Mouse (Mus musculus) neutrophil, adult 59 days (primary cell): ENCODE measurements around the gene Hmgcs1. TPM values are rescaled to one million over a fixed set of nuclear protein-coding genes. Genes with fewer than 3 reads are reported as not detected.

Source experiments
- total RNA-seq, 2 experiments: library from RNA; stranded (reverse); gene quantifications; 1 replicate in 1 of 2; 2 replicates in 1 of 2; pipeline ENCODE4 v1.2.4; 2023

The Hmgcs1 gene
- total RNA-seq, result 10 to 100 TPM; 18.8 to 21.2 TPM

GRCm38 (mm10) chr13:119690039-119690728 lies at the start of gene Hmgcs1:
Gene Hmgcs1, plus strand, starts transcription at chr13:119690379.

GRCm38 (mm10) chr13:119755681-119756471 lies 65.7 kb downstream of the Hmgcs1 start, which contains the start of gene Nim1k:
Gene Nim1k, minus strand, starts transcription at chr13:119755882.

Other genes with a start within 250 kb of the Hmgcs1 start
- gene 4833420G17Rik, start 227.6 kb upstream of the Hmgcs1 start, total RNA-seq, result 10 to 100 TPM; 29.0 to 41.7 TPM
- under 1 TPM; 0.89 to 0.95 TPM for gene Tmem267, start 202.3 kb upstream of the Hmgcs1 start, total RNA-seq
- gene 3110070M22Rik, start 202.0 kb upstream of the Hmgcs1 start, total RNA-seq, result under 1 TPM in 1 of 2 experiments, not detected in 1; 0.33 TPM
- gene Ccl28, start 66.6 kb upstream of the Hmgcs1 start, total RNA-seq, result not detected
- under 1 TPM; 0.42 to 0.75 TPM for gene Nim1k, start 65.5 kb downstream of the Hmgcs1 start, total RNA-seq
- 10 to 100 TPM; 43.0 to 47.8 TPM for gene Zfp131, start 100.5 kb downstream of the Hmgcs1 start, total RNA-seq
- gene AF067063, start 139.8 kb downstream of the Hmgcs1 start, total RNA-seq, result not detected
- not detected for gene D13Ertd608e, start 145.6 kb downstream of the Hmgcs1 start, total RNA-seq
- gene Tcstv1, start 204.4 kb downstream of the Hmgcs1 start, total RNA-seq, result not detected
- not detected for gene Gm21761, start 238.9 kb downstream of the Hmgcs1 start, total RNA-seq